Mouse (Mus musculus) limb, embryonic 13.5 days (tissue): ENCODE measurements at regions not wholly inside any gene's neighbourhood (a gene's known extent, or its start where the extent isn't known, plus 50 kb on each side); places are given as distances from the start of the nearest gene placed in this dataset.

Source experiments
- ATAC-seq: fragments of 200-750 bp; cut with Nextera tagmentation; 2 replicates; pipeline ENCODE4 v1.8.0; 2017; ENCODE audit warnings: low read depth, moderate number of reproducible peaks, moderate TSS enrichment; ENCODE audit not compliant: low FRiP score
- H3K27ac ChIP-seq: fragments of 300-500 bp; sonication (generic); 2 replicates; pipeline ENCODE4 v1.5.1; 2015; ENCODE audit warnings: inconsistent platforms, mild to moderate bottlenecking, moderate library complexity
- H3K27me3 ChIP-seq: fragments of 300-500 bp; sonication (generic); 2 replicates; pipeline ENCODE4 v1.6.1; 2015; ENCODE audit warnings: mild to moderate bottlenecking, inconsistent platforms
- H3K36me3 ChIP-seq: fragments of 300-500 bp; sonication (generic); 2 replicates; pipeline ENCODE4 v1.6.1; 2015; ENCODE audit warnings: inconsistent platforms, mild to moderate bottlenecking, moderate library complexity
- H3K4me1 ChIP-seq: fragments of 300-500 bp; sonication (generic); 2 replicates; pipeline ENCODE4 v1.6.1; 2015; ENCODE audit warnings: inconsistent platforms
- H3K4me2 ChIP-seq: fragments of 300-500 bp; sonication (generic); replicated peaks from 2 replicates; pipeline ENCODE4 v1.6.1; 2015; ENCODE audit warnings: inconsistent platforms, mild to moderate bottlenecking, moderate library complexity
- H3K4me3 ChIP-seq: fragments of 300-500 bp; sonication (generic); 2 replicates; pipeline ENCODE4 v1.5.1; 2015; ENCODE audit warnings: moderate library complexity, mild to moderate bottlenecking, inconsistent platforms
- H3K9ac ChIP-seq: fragments of 300-500 bp; sonication (generic); 2 replicates; pipeline ENCODE4 v1.6.1; 2015; ENCODE audit warnings: mild to moderate bottlenecking, inconsistent platforms
- H3K9me3 ChIP-seq: fragments of 300-500 bp; sonication (generic); 2 replicates; pipeline ENCODE4 v1.6.1; 2016; ENCODE audit warnings: inconsistent platforms
- whole genome bisulfite sequencing: fragments of 180-500 bp; shearing (Covaris S2); methylation state at CpG from one replicate; pipeline ENCODE4 v1.1.7; 2015; 5-methylcytosine and 5-hydroxymethylcytosine counted together

- Histone ChIP-seq H3K4me1 (peaks cover 14% of the 10 kb centered on the region), H3K9ac (no peak overlapping the region)
- WGBS = 36% methylated on average over 5 of the region's 5 CpGs
These were observed 63.6 kb downstream of the Hif1an start for GRCm38 (mm10) chr19:44626261-44626660.

GRCm38 (mm10) chr19:44629705-44630104 is 67.1 kb downstream of the Hif1an start:
- WGBS = 68% methylated on average over 7 of the region's 7 CpGs
- no peaks in the 10 kb centered on the region for H3K36me3 ChIP-seq
- H3K9me3 ChIP-seq = no peaks in the 10 kb centered on the region; the same call in 1 of the 2 replicates
- H3K27ac ChIP-seq = no peak overlapping the region
- H3K4me3 ChIP-seq = no peak overlapping the region
- H3K4me1 ChIP-seq = peaks cover 25% of the 10 kb centered on the region
- no peak overlapping the region for H3K9ac ChIP-seq
- H3K4me2 ChIP-seq = no peak overlapping the region
- ATAC-seq = no peak
- H3K27me3 ChIP-seq = peaks cover 47% of the 10 kb centered on the region

More at GRCm38 (mm10) chr19:44626261-44626660, 63.6 kb downstream of the Hif1an start:
- H3K9me3 ChIP-seq = no peaks in the 10 kb centered on the region; the same call in 1 of the 2 replicates
- peaks cover 22% of the 10 kb centered on the region; the same call in 1 of the 2 replicates for H3K27me3 ChIP-seq
- no peak overlapping the region for H3K27ac ChIP-seq
- no peaks in the 10 kb centered on the region for H3K36me3 ChIP-seq
- ATAC-seq = no peak
- H3K4me3 ChIP-seq = no peak overlapping the region
- H3K4me2 ChIP-seq = no peak overlapping the region

- peaks cover 57% of the 10 kb centered on the region for H3K27me3 ChIP-seq
- 42% methylated on average over 19 of the region's 19 CpGs for WGBS
- H3K36me3 ChIP-seq = no peaks in the 10 kb centered on the region
- H3K9ac ChIP-seq = no peak overlapping the region
- H3K4me1 ChIP-seq = peaks cover 19% of the 10 kb centered on the region
- no peak for ATAC-seq
- no peak overlapping the region for H3K4me3 ChIP-seq
- H3K9me3 ChIP-seq = no peaks in the 10 kb centered on the region; the same call in 1 of the 2 replicates
- H3K27ac ChIP-seq = no peak overlapping the region
- H3K4me2 ChIP-seq = peak overlapping the region; percentile 30; the same call in 1 of the 2 replicates
These were observed 68.8 kb downstream of the Hif1an start for GRCm38 (mm10) chr19:44631356-44632007.

- Histone ChIP-seq H3K4me2 (no peak overlapping the region), H3K4me3 (no peak overlapping the region), H3K27me3 (peaks cover 87% of the 10 kb centered on the region), H3K9me3 (no peaks in the 10 kb centered on the region), H3K27ac (no peak overlapping the region), H3K4me1 (peaks cover 12% of the 10 kb centered on the region; the same call in 1 of the 2 replicates), H3K9ac (no peak overlapping the region), H3K36me3 (no peaks in the 10 kb centered on the region)
- 51% methylated on average over 9 of the region's 9 CpGs for WGBS
- ATAC-seq = no peak
These were observed 74.6 kb downstream of the Hif1an start for GRCm38 (mm10) chr19:44637145-44637719.

GRCm38 (mm10) chr19:44640021-44640420 is 77.4 kb downstream of the Hif1an start:
- H3K9ac ChIP-seq = peak overlapping the region; percentile 51

GRCm38 (mm10) chr19:44640551-44640950 is 77.9 kb downstream of the Hif1an start:
- Histone ChIP-seq H3K27ac (no peak overlapping the region), H3K4me2 (peak overlapping the region; percentile 70), H3K9me3 (no peaks in the 10 kb centered on the region), H3K4me1 (peaks cover 9% of the 10 kb centered on the region; the same call in 1 of the 2 replicates), H3K4me3 (peak overlapping the region; percentile 39), H3K27me3 (peaks cover 89% of the 10 kb centered on the region), H3K9ac (no peak overlapping the region), H3K36me3 (no peaks in the 10 kb centered on the region)
- 0% methylated on average over 1 of the region's 1 CpGs for WGBS
- 0 out of 2 replicates have a peak, but pooled peaks have one; percentile 11 for ATAC-seq

More at GRCm38 (mm10) chr19:44640021-44640420, 77.4 kb downstream of the Hif1an start:
- Histone ChIP-seq H3K4me1 (peaks cover 9% of the 10 kb centered on the region; the same call in 1 of the 2 replicates), H3K27ac (no peak overlapping the region), H3K4me3 (peak overlapping the region; percentile 39), H3K9me3 (no peaks in the 10 kb centered on the region), H3K36me3 (no peaks in the 10 kb centered on the region), H3K4me2 (peak overlapping the region; percentile 70), H3K27me3 (peaks cover 90% of the 10 kb centered on the region)
- WGBS = under 1% methylated on average over 26 of the region's 26 CpGs
- ATAC-seq = 0 out of 2 replicates have a peak, but pooled peaks have one; percentile 11

GRCm38 (mm10) chr19:44642294-44642693 is 79.6 kb downstream of the Hif1an start:
- H3K9me3 ChIP-seq = no peaks in the 10 kb centered on the region
- no peaks in the 10 kb centered on the region for H3K36me3 ChIP-seq
- 46% methylated on average over 3 of the region's 4 CpGs for WGBS
- peaks cover 9% of the 10 kb centered on the region; the same call in 1 of the 2 replicates for H3K4me1 ChIP-seq
- H3K9ac ChIP-seq = no peak overlapping the region
- no peak overlapping the region for H3K4me2 ChIP-seq
- H3K4me3 ChIP-seq = no peak overlapping the region
- H3K27ac ChIP-seq = no peak overlapping the region
- no peak for ATAC-seq
- peaks cover 90% of the 10 kb centered on the region for H3K27me3 ChIP-seq

GRCm38 (mm10) chr19:44644376-44644775 is 81.7 kb downstream of the Hif1an start:
- H3K9ac ChIP-seq = no peak overlapping the region
- whole genome bisulfite sequencing = 44% methylated on average over 3 of the region's 3 CpGs
- H3K4me1 ChIP-seq = peaks cover 9% of the 10 kb centered on the region; the same call in 1 of the 2 replicates
- H3K4me2 ChIP-seq = no peak overlapping the region
- ATAC-seq = no peak
- H3K27ac ChIP-seq = no peak overlapping the region
- no peaks in the 10 kb centered on the region for H3K36me3 ChIP-seq
- no peak overlapping the region for H3K4me3 ChIP-seq
- no peaks in the 10 kb centered on the region for H3K9me3 ChIP-seq
- H3K27me3 ChIP-seq = peaks cover 88% of the 10 kb centered on the region

GRCm38 (mm10) chr19:44644929-44645328 is 82.3 kb downstream of the Hif1an start:
- H3K4me1 ChIP-seq = peaks cover 7% of the 10 kb centered on the region; the same call in 1 of the 2 replicates
- 47% methylated on average over 2 of the region's 4 CpGs for WGBS
- ATAC-seq = no peak
- H3K36me3 ChIP-seq = no peaks in the 10 kb centered on the region
- no peak overlapping the region for H3K4me2 ChIP-seq
- no peaks in the 10 kb centered on the region for H3K9me3 ChIP-seq
- H3K27me3 ChIP-seq = peaks cover 88% of the 10 kb centered on the region
- H3K4me3 ChIP-seq = no peak overlapping the region
- H3K9ac ChIP-seq = no peak overlapping the region
- H3K27ac ChIP-seq = no peak overlapping the region

GRCm38 (mm10) chr19:44646548-44646947 is 83.9 kb downstream of the Hif1an start:
- Histone ChIP-seq H3K9ac (no peak overlapping the region), H3K36me3 (no peaks in the 10 kb centered on the region), H3K4me2 (no peak overlapping the region), H3K27ac (no peak overlapping the region), H3K4me3 (no peak overlapping the region), H3K4me1 (peaks cover 5% of the 10 kb centered on the region; the same call in 1 of the 2 replicates), H3K9me3 (no peaks in the 10 kb centered on the region), H3K27me3 (peaks cover 90% of the 10 kb centered on the region)
- WGBS = 68% methylated on average over 9 of the region's 9 CpGs
- ATAC-seq = no peak

GRCm38 (mm10) chr19:44649206-44649605 is 86.6 kb downstream of the Hif1an start:
- no peak overlapping the region for H3K9ac ChIP-seq
- no peaks in the 10 kb centered on the region for H3K36me3 ChIP-seq
- WGBS = 58% methylated on average over 7 of the region's 7 CpGs
- H3K4me1 ChIP-seq = peaks cover 5% of the 10 kb centered on the region; the same call in 1 of the 2 replicates
- peaks cover 82% of the 10 kb centered on the region for H3K27me3 ChIP-seq
- no peak overlapping the region for H3K4me2 ChIP-seq
- no peak for ATAC-seq
- no peak overlapping the region for H3K27ac ChIP-seq
- no peak overlapping the region for H3K4me3 ChIP-seq
- H3K9me3 ChIP-seq = no peaks in the 10 kb centered on the region

GRCm38 (mm10) chr19:44650841-44651240 is 88.2 kb downstream of the Hif1an start:
- H3K27me3 ChIP-seq = peaks cover 85% of the 10 kb centered on the region
- no peak for ATAC-seq

More at GRCm38 (mm10) chr19:44650841-44651240, 88.2 kb downstream of the Hif1an start:
- Histone ChIP-seq H3K4me2 (no peak overlapping the region), H3K36me3 (no peaks in the 10 kb centered on the region), H3K9ac (no peak overlapping the region), H3K9me3 (no peaks in the 10 kb centered on the region), H3K4me3 (no peak overlapping the region), H3K4me1 (peaks cover 5% of the 10 kb centered on the region; the same call in 1 of the 2 replicates), H3K27ac (no peak overlapping the region)
- 25% methylated on average over 2 of the region's 2 CpGs for WGBS
